In genomic region chr2:153529931-153530766, GRCm38 (mm10) we compare ENCODE assay signal across 8 mouse cellular contexts. TPM values are rescaled to one million over a fixed set of nuclear protein-coding genes. Genes with fewer than 3 reads are reported as not detected.
DNase-seq lines count a peak whose midpoint lies in the region; ATAC-seq lines count a peak whose summit lies in the region.

Nol4l (minus strand) TSS chr2:153529971.

- H3K9ac ChIP-seq in limb, embryonic 11.5 days (ENCODE audit: low read length), result peak within 1 kb of the TSS; percentile 59
- H3K9ac ChIP-seq in midbrain, embryonic 16.5 days (ENCODE audit: low read depth, low read length), result peak within 1 kb of the TSS; percentile 97

- peak; percentile 12; the same call in 1 of the 2 replicates for ATAC-seq in limb, embryonic 11.5 days (ENCODE audit: insufficient number of reproducible peaks, low FRiP score, low TSS enrichment, low read depth)
- peak; percentile 10 for ATAC-seq in midbrain, embryonic 16.5 days

- H3K4me2 ChIP-seq in limb, embryonic 11.5 days (ENCODE audit: low read depth, severe bottlenecking), result peak within 1 kb of the TSS; percentile 99
- H3K4me2 ChIP-seq in midbrain, embryonic 16.5 days (ENCODE audit: low read length), result peak within 1 kb of the TSS; percentile 91

- H3K27ac ChIP-seq in heart, embryonic 10.5 days, result peak within 1 kb of the TSS; percentile 96
- H3K27ac ChIP-seq in limb, embryonic 11.5 days (replicated peaks; ENCODE audit: low read depth, low read length), result no peak within 1 kb of the TSS; the same call in 1 of the 2 replicates
- H3K27ac ChIP-seq in midbrain, embryonic 16.5 days (ENCODE audit: low read length), result peak within 1 kb of the TSS; percentile 88

- H3K27me3 ChIP-seq in heart, embryonic 10.5 days (ENCODE audit: insufficient read depth, poor library complexity, severe bottlenecking), result peaks cover 35% of the 10 kb centered on the region
- H3K27me3 ChIP-seq in limb, embryonic 11.5 days (ENCODE audit: control insufficient read depth, insufficient read depth, low read length), result peaks cover 38% of the 10 kb centered on the region
- no peaks in the 10 kb centered on the region for H3K27me3 ChIP-seq in midbrain, embryonic 16.5 days (ENCODE audit: control insufficient read depth, insufficient read depth, low read depth, low read length)

- WGBS in heart, embryonic 10.5 days, result 2% methylated on average over 73 of the region's 86 CpGs
- under 1% methylated on average over 49 of the region's 86 CpGs for WGBS in limb, embryonic 11.5 days
- under 1% methylated on average over 33 of the region's 86 CpGs for WGBS in midbrain, embryonic 16.5 days

- intact Hi-C loops in heart, postnatal 25 days (cut with DNase I), result loop anchor here (5.0 kb wide), 2 partner anchors 38 to 52 kb away; partner anchors contain the start of gene 4930404H24Rik

- peaks cover 47% of the 10 kb centered on the region for H3K4me1 ChIP-seq in heart, embryonic 10.5 days
- peaks cover 12% of the 10 kb centered on the region for H3K4me1 ChIP-seq in limb, embryonic 11.5 days (ENCODE audit: control insufficient read depth, insufficient read depth, low read length)
- peaks cover 24% of the 10 kb centered on the region for H3K4me1 ChIP-seq in midbrain, embryonic 16.5 days (ENCODE audit: control insufficient read depth, insufficient read depth, low read length)

- H3K36me3 ChIP-seq in heart, embryonic 10.5 days, result no peaks in the 10 kb centered on the region
- H3K36me3 ChIP-seq in limb, embryonic 11.5 days (ENCODE audit: control insufficient read depth, insufficient read depth, low read length), result no peaks in the 10 kb centered on the region
- H3K36me3 ChIP-seq in midbrain, embryonic 16.5 days (ENCODE audit: control insufficient read depth, insufficient read depth, low read length), result no peaks in the 10 kb centered on the region

- H3K9me3 ChIP-seq in heart, embryonic 10.5 days, result no peaks in the 10 kb centered on the region; the same call in 1 of the 2 replicates
- H3K9me3 ChIP-seq in limb, embryonic 11.5 days (ENCODE audit: control insufficient read depth, low read length), result no peaks in the 10 kb centered on the region
- no peaks in the 10 kb centered on the region for H3K9me3 ChIP-seq in midbrain, embryonic 16.5 days (replicated peaks; ENCODE audit: control insufficient read depth, low read length, poor library complexity, severe bottlenecking)

- H3K4me3 ChIP-seq in heart, embryonic 10.5 days, result peak within 1 kb of the TSS; percentile 88
- H3K4me3 ChIP-seq in limb, embryonic 11.5 days (ENCODE audit: low read depth, low read length), result peak within 1 kb of the TSS; percentile 56
- H3K4me3 ChIP-seq in midbrain, embryonic 16.5 days (ENCODE audit: low read depth, low read length), result peak within 1 kb of the TSS; percentile 92

- no peak for DNase-seq in heart, embryonic 10.5 days (ENCODE audit: low spot score)
- no peak for DNase-seq in heart, postnatal 25 days (ENCODE audit: low spot score)
- DNase-seq in Muller cell, postnatal 12 days (ENCODE audit: inconsistent ontology term), result peak; percentile 64
- DNase-seq in embryo, embryonic 10 days (ENCODE audit: low spot score), result peak; percentile 58
- no peak for DNase-seq in heart, postnatal 4 days
- DNase-seq in limb, embryonic 11.5 days (ENCODE audit: low spot score), result peak; percentile 52
- no peak for DNase-seq in ovary, adult 18-20 months (ENCODE audit: low spot score)

RNA-seq across cellular contexts. Expression of gene Nol4l, which starts in this region (rescaled TPM):
- polyA plus RNA-seq in heart, embryonic 10.5 days (2016; fragmentation: Nextera tagmentation; extraction: Ambion mirVana), result 20.8 and 21.4 TPM in 2 replicates
- total RNA-seq in heart, postnatal 25 days (2021), result 1 to 10 TPM; 4.4 TPM
- 10 to 100 TPM; 12.0 to 13.5 TPM for total RNA-seq in heart, postnatal 4 days (2021)
- 14.0 and 15.1 TPM in 2 replicates for polyA plus RNA-seq in limb, embryonic 11.5 days (2014; fragmentation: Nextera tagmentation; extraction: Ambion mirVana)
- 39.9 and 47.5 TPM in 2 replicates for polyA plus RNA-seq in midbrain, embryonic 16.5 days (2015; fragmentation: Nextera tagmentation; extraction: Ambion mirVana)

Comparison
In these comparisons a context has a peak if more than half of its experiments do, and no peak if none do; other contexts are left out.
1. DNase-seq: peak in Muller cell, postnatal 12 days (single experiment), embryo, embryonic 10 days (single experiment) and limb, embryonic 11.5 days (single experiment); none in heart, embryonic 10.5 days (single experiment), heart, postnatal 25 days (single experiment), heart, postnatal 4 days (single experiment) and ovary, adult 18-20 months (single experiment).
2. Peak in every context shown above with its lines, with median percentiles within 50 percentile points of each other: H3K4me3 ChIP-seq.